20 mouse cellular contexts compared by ENCODE assay signal in genomic region chr13:45092816-45093215, GRCm38 (mm10). TPM values are rescaled to one million over a fixed set of nuclear protein-coding genes. Genes with fewer than 3 reads are reported as not detected.
"Had no signal": no experiment of that assay in that cellular context is flagged by ENCODE, and none has a peak within 500 bp of the region (broad histone marks: within the 10 kb centered on the region; RNA-seq: fewer than 3 reads in every experiment).

No protein-coding gene starts in this region.

- H3K27ac ChIP-seq: neural tube, embryonic 13.5 days; neural tube, embryonic 15.5 days; stomach, embryonic 15.5 days; stomach, postnatal 0 days had no signal

- H3K27me3 ChIP-seq: neural tube, embryonic 13.5 days; neural tube, embryonic 15.5 days; stomach, embryonic 15.5 days had no signal

- H3K9me3 ChIP-seq: neural tube, embryonic 13.5 days; neural tube, embryonic 15.5 days; stomach, embryonic 15.5 days had no signal

- H3K36me3 ChIP-seq: neural tube, embryonic 13.5 days; neural tube, embryonic 15.5 days; stomach, embryonic 15.5 days had no signal

- H3K4me2 ChIP-seq: neural tube, embryonic 13.5 days; neural tube, embryonic 15.5 days; stomach, embryonic 15.5 days had no signal

- H3K4me3 ChIP-seq: neural tube, embryonic 13.5 days; neural tube, embryonic 15.5 days; stomach, embryonic 15.5 days had no signal

- H3K9ac ChIP-seq: neural tube, embryonic 13.5 days; neural tube, embryonic 15.5 days; stomach, embryonic 15.5 days had no signal

- DNase-seq: retina, postnatal 1 day; right cerebral cortex, adult 18-20 months; right cerebral cortex, postnatal 14 days; right cerebral cortex, postnatal 25 days; right cerebral cortex, postnatal 4 days; spleen, adult 18-20 months; thymus, adult 18-20 months; thymus, adult 2 months; thymus, postnatal 14 days; thymus, postnatal 25 days; thymus, postnatal 36 days; thymus, postnatal 4 days had no signal

RNA-seq across cellular contexts. Expression of gene Gm9817, which starts 14.3 kb away (rescaled TPM):
- total RNA-seq: neutrophil, adult 5-6 weeks had no signal
- polyA plus RNA-seq: neural tube, embryonic 13.5 days; neural tube, embryonic 14.5 days; neural tube, embryonic 15.5 days; spleen, adult 2 months; thymus, adult 2 months; thymus, postnatal 0 days had no signal
